Mouse (Mus musculus): ENCODE measurements at regions not wholly inside any gene's neighbourhood (a gene's known extent, or its start where the extent isn't known, plus 50 kb on each side); places are given as distances from the start of the nearest gene placed in this dataset.

DNA sequence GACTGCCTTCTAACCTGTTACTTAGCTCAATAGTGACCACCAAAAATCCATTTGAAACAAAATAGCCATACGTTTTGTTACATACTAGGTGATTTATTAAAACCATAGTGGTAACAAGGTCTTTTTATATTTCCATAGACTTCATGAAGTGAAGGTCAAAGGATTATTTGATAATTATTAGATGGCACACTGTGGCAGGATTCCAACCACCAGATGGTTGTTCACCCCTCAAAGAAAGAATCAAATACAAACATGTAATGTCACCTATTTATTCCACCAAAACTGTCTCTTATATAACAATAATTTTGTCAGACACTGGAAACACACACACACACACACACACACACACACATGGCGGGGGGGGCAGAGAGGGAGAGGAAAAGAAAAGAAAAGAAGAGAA is 431.2 kb downstream of the Btg1 start:
- Histone ChIP-seq H3K4me3 (ENCODE audit: insufficient read depth, low read depth, low read length) (no peak overlapping the region), H3K27me3 (replicated peaks; ENCODE audit: control insufficient read depth, insufficient read depth, low read length) (no peaks in the 10 kb centered on the region), H3K4me1 (ENCODE audit: control insufficient read depth, insufficient read depth, low read length) (no peaks in the 10 kb centered on the region), H3K27ac (ENCODE audit: insufficient read depth, low read depth, low read length) (no peak overlapping the region), H3K36me3 (ENCODE audit: control insufficient read depth, insufficient read depth, low read length) (no peaks in the 10 kb centered on the region)
- TF ChIP-seq CTCF (conservative IDR thresholded peaks at IDR 0.05; ENCODE audit: insufficient read depth, insufficient read length, low read depth, low read length) (no peak), POLR2A (IDR thresholded peaks at IDR 0.05; ENCODE audit: low read depth, low read length) (no peak)
- no peak for DNase-seq
- WGBS, result 84% methylated on average over 2 of the region's 2 CpGs

DNA sequence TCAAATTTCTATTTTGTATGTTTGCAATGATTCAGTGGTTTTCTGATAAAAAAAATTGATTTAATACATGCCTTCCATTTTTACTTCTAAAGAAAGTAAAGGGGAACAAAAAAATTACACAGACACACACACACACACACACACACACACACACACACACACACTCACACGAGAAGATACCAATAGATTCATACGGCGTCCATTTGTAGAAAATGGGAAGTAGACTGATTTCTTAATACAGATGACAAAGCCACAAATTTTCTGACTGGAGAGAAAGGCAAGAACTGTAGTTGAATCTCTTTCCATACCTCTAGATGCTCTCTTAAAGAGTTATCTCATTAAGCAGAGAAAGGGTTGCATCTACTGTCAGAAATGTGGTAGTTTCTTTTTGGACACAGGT is 424.9 kb upstream of the Dcn start:
- no peaks in the 10 kb centered on the region for H3K27me3 ChIP-seq (replicated peaks; ENCODE audit: control insufficient read depth, insufficient read depth, low read length)
- H3K36me3 ChIP-seq (ENCODE audit: control insufficient read depth, insufficient read depth, low read length), result no peaks in the 10 kb centered on the region
- DNase-seq, result no peak
- H3K4me1 ChIP-seq (ENCODE audit: control insufficient read depth, insufficient read depth, low read length), result no peaks in the 10 kb centered on the region
- H3K4me3 ChIP-seq (ENCODE audit: insufficient read depth, low read depth, low read length), result no peak overlapping the region
- TF ChIP-seq POLR2A (IDR thresholded peaks at IDR 0.05; ENCODE audit: low read depth, low read length), result no peak
- TF ChIP-seq CTCF (conservative IDR thresholded peaks at IDR 0.05; ENCODE audit: insufficient read depth, insufficient read length, low read depth, low read length), result no peak
- WGBS, result 94% methylated on average over 3 of the region's 3 CpGs
- H3K27ac ChIP-seq (ENCODE audit: insufficient read depth, low read depth, low read length), result no peak overlapping the region

DNA sequence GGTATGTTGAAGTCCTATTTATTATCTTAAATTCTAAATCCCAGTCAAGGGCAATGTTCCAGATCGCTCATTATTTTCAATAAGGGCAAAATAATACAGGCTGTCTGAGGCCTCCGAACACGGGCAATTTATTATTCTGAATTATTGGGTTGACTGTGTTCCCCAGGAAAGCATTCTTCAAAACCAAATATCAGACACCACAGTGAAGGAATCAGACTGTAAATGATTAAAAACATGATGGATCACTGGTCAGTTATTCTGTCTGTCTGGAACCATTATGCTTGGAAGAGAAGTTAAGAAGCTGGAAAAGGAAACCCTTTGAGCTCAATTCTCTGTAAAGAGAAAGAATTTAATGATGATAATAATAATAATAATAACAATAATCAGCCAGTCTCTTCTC is 417.4 kb upstream of the Dcn start:
- H3K4me1 ChIP-seq (ENCODE audit: control insufficient read depth, insufficient read depth, low read length), result no peaks in the 10 kb centered on the region
- H3K36me3 ChIP-seq (ENCODE audit: control insufficient read depth, insufficient read depth, low read length), result no peaks in the 10 kb centered on the region
- DNase-seq, result no peak
- WGBS, result 43% methylated on average over 3 of the region's 3 CpGs
- TF ChIP-seq POLR2A (IDR thresholded peaks at IDR 0.05; ENCODE audit: low read depth, low read length), result no peak
- TF ChIP-seq CTCF (conservative IDR thresholded peaks at IDR 0.05; ENCODE audit: insufficient read depth, insufficient read length, low read depth, low read length), result no peak
- H3K27ac ChIP-seq (ENCODE audit: insufficient read depth, low read depth, low read length), result no peak overlapping the region
- no peaks in the 10 kb centered on the region for H3K27me3 ChIP-seq (replicated peaks; ENCODE audit: control insufficient read depth, insufficient read depth, low read length)
- H3K4me3 ChIP-seq (ENCODE audit: insufficient read depth, low read depth, low read length), result no peak overlapping the region

DNA sequence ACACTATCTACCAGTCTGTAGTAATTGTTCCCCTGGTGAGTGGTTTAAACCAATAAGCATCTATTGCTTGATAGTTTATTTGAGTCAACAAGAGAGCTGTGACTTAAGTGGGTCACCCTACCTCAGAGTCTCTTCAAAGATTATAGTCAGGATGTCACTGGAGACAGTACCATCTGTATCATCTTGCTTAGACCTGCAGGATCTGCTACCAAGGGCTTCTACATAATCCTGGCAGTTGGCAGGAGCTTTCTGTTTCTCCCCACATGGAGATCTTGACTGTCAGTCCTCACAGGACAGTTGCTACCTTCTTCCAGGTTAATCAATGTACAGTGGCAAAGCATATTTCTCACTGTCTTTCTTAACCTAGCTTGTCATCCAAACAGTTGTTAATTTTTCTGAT is 414.9 kb upstream of the Dcn start:
- Histone ChIP-seq H3K4me1 (ENCODE audit: control insufficient read depth, insufficient read depth, low read length) (no peaks in the 10 kb centered on the region), H3K36me3 (ENCODE audit: control insufficient read depth, insufficient read depth, low read length) (no peaks in the 10 kb centered on the region), H3K27ac (ENCODE audit: insufficient read depth, low read depth, low read length) (no peak overlapping the region), H3K4me3 (ENCODE audit: insufficient read depth, low read depth, low read length) (no peak overlapping the region), H3K27me3 (replicated peaks; ENCODE audit: control insufficient read depth, insufficient read depth, low read length) (no peaks in the 10 kb centered on the region)
- TF ChIP-seq POLR2A (IDR thresholded peaks at IDR 0.05; ENCODE audit: low read depth, low read length) (no peak), CTCF (conservative IDR thresholded peaks at IDR 0.05; ENCODE audit: insufficient read depth, insufficient read length, low read depth, low read length) (no peak)
- DNase-seq, result no peak

DNA sequence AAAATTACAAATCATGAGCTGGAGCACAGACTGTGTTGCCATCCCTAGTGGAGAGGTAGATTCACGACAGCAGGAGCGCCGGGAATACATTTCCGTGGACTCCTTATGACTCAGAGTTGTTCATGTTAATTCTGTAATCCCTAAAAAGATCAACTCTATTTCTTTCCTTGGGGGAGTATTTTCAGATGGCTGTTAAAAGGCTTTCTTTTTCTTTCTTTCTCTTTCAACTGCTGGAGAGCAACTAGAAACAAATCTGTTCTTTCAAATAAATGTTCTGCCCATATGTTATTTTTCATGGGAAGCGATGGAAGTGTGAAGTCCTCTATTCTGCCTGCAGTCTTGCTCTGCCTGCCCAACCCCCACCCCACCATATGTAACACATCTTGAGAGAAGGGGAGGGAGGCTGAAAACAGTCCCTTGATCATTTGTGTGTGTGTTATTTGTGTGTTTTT is 401.4 kb upstream of the Dcn start:
- no peak for TF ChIP-seq POLR2A (IDR thresholded peaks at IDR 0.05; ENCODE audit: low read depth, low read length)
- no peak for TF ChIP-seq CTCF (conservative IDR thresholded peaks at IDR 0.05; ENCODE audit: insufficient read depth, insufficient read length, low read depth, low read length)
- Histone ChIP-seq H3K27ac (ENCODE audit: insufficient read depth, low read depth, low read length) (no peak overlapping the region), H3K36me3 (ENCODE audit: control insufficient read depth, insufficient read depth, low read length) (no peaks in the 10 kb centered on the region), H3K4me3 (ENCODE audit: insufficient read depth, low read depth, low read length) (no peak overlapping the region), H3K4me1 (ENCODE audit: control insufficient read depth, insufficient read depth, low read length) (no peaks in the 10 kb centered on the region), H3K27me3 (replicated peaks; ENCODE audit: control insufficient read depth, insufficient read depth, low read length) (no peaks in the 10 kb centered on the region)
- 82% methylated on average over 5 of the region's 5 CpGs for WGBS
- DNase-seq, result no peak

DNA sequence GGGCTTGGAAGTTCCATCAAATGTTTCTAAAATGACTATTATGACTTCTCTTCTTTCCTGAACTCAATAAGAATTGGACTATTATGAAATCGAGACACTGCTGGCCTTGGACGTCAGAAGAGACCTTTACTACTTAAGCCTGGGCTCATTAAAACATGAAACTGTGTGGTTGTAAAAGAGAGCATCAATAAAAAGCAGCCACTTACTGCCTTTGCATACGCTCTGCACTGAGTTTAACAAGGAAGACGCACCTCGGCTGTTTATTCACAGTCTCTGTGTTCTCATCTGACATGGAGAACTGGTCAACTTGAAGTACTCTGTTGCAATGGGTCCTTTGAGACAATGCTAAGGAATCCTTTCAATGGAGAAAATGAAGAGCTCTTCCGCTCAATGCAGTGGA is 399.8 kb upstream of the Dcn start:
- H3K27ac ChIP-seq (ENCODE audit: insufficient read depth, low read depth, low read length), result no peak overlapping the region
- no peaks in the 10 kb centered on the region for H3K36me3 ChIP-seq (ENCODE audit: control insufficient read depth, insufficient read depth, low read length)
- no peak for DNase-seq
- H3K27me3 ChIP-seq (replicated peaks; ENCODE audit: control insufficient read depth, insufficient read depth, low read length), result no peaks in the 10 kb centered on the region
- no peak overlapping the region for H3K4me3 ChIP-seq (ENCODE audit: insufficient read depth, low read depth, low read length)
- no peaks in the 10 kb centered on the region for H3K4me1 ChIP-seq (ENCODE audit: control insufficient read depth, insufficient read depth, low read length)
- WGBS, result 60% methylated on average over 6 of the region's 6 CpGs
- TF ChIP-seq CTCF (conservative IDR thresholded peaks at IDR 0.05; ENCODE audit: insufficient read depth, insufficient read length, low read depth, low read length) (no peak), POLR2A (IDR thresholded peaks at IDR 0.05; ENCODE audit: low read depth, low read length) (no peak)

DNA sequence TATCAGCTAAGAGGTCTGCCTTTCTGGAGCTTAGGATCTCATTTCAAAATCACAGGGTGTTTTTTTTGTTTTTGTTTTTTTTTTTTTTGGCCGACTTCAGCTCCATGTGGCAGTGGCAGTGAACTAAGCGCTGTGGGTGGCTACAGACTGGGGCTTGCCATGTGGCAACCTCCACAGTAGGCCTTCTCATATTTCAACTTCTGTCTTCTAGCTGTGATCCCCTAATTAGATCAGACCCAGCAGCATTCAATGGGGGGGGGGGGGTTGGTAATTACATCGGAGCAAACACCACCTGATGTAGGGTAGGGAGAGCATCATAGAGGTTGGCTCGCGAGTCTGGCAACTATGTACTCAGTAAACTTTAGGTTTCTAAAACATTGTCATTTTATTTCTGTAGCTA is 392.1 kb upstream of the Dcn start:
- H3K4me3 ChIP-seq (ENCODE audit: insufficient read depth, low read depth, low read length), result no peak overlapping the region
- H3K27me3 ChIP-seq (replicated peaks; ENCODE audit: control insufficient read depth, insufficient read depth, low read length), result no peaks in the 10 kb centered on the region
- H3K27ac ChIP-seq (ENCODE audit: insufficient read depth, low read depth, low read length), result no peak overlapping the region
- H3K4me1 ChIP-seq (ENCODE audit: control insufficient read depth, insufficient read depth, low read length), result no peaks in the 10 kb centered on the region
- 60% methylated on average over 5 of the region's 5 CpGs for WGBS
- TF ChIP-seq CTCF (conservative IDR thresholded peaks at IDR 0.05; ENCODE audit: insufficient read depth, insufficient read length, low read depth, low read length), result no peak
- no peak for TF ChIP-seq POLR2A (IDR thresholded peaks at IDR 0.05; ENCODE audit: low read depth, low read length)
- DNase-seq, result no peak
- H3K36me3 ChIP-seq (ENCODE audit: control insufficient read depth, insufficient read depth, low read length), result no peaks in the 10 kb centered on the region

DNA sequence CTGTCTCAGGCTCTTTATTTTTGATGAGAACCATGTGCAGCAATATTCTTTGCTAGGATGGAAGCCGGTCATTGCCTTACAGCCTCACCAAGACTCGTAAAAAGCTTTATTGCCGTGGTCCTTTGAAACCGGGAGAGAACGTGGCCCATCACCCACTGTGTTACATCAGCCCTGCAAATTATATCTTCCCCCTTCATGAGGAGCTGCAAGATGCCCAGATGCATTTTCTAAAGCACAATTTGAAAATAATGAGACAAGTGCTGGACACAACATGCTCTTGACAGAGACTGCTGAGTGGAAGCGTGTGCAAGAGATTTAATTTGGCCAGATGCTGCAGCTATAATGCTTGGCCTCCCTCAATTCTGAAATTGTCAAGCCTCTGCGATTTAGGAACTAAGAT is 389.2 kb upstream of the Dcn start:
- DNase-seq, result no peak
- Histone ChIP-seq H3K36me3 (ENCODE audit: control insufficient read depth, insufficient read depth, low read length) (no peaks in the 10 kb centered on the region), H3K4me3 (ENCODE audit: insufficient read depth, low read depth, low read length) (no peak overlapping the region), H3K27me3 (replicated peaks; ENCODE audit: control insufficient read depth, insufficient read depth, low read length) (no peaks in the 10 kb centered on the region), H3K27ac (ENCODE audit: insufficient read depth, low read depth, low read length) (no peak overlapping the region), H3K4me1 (ENCODE audit: control insufficient read depth, insufficient read depth, low read length) (no peaks in the 10 kb centered on the region)
- 57% methylated on average over 7 of the region's 7 CpGs for WGBS
- TF ChIP-seq POLR2A (IDR thresholded peaks at IDR 0.05; ENCODE audit: low read depth, low read length), result no peak
- no peak for TF ChIP-seq CTCF (conservative IDR thresholded peaks at IDR 0.05; ENCODE audit: insufficient read depth, insufficient read length, low read depth, low read length)

All from kidney, adult 2 months (tissue).